Mouse (Mus musculus): ENCODE data around the gene Cask.
"Not testable (repeated sequence)": the region's sequence is repeated elsewhere in the genome, so short reads cannot be mapped to it uniquely, and the experiment has no call there.

Gene Cask

DNA sequence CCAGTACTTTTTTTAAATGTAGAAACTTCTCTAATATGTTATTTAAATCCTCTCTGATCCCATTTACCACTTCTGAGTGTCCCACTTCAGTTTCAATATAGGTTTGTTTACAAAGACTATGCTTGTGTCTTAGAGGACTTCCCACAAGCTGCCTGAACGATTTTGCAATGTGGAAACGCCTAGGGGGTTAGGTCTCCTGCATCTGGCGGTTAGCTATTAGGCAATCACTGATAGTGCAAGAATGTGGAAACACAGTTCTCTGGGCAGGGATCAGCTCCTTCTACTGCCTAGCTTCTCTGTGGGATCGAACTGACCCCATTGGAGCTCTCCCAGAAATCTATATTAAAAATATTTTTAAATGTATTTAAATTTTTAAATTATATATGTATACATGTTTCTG lies at the start of gene Cask:
Gene Cask (minus strand): TSS at position 83 of the 400 bp plus-strand sequence.
- no peak for DNase-seq

DNA sequence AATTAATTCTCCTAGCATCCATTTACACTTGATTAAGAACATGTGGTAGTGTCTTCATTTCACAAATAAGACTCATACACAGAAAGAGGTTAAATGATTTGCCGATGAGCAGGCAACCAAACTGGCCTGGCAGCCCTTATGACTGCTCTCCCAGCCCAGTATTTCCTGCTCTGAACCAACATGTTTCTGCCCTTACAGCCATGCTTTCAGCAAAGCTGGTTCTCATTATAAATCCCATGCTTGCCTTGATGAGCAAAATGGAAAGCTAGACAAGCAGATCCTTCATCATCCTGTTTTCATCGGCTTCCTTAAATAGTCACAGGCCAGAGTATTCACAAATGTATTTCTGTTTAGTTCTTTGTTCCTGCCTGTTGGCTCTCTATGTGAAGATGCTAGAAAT lies 38.8 kb upstream of the Cask start:
- no peak for DNase-seq

DNA sequence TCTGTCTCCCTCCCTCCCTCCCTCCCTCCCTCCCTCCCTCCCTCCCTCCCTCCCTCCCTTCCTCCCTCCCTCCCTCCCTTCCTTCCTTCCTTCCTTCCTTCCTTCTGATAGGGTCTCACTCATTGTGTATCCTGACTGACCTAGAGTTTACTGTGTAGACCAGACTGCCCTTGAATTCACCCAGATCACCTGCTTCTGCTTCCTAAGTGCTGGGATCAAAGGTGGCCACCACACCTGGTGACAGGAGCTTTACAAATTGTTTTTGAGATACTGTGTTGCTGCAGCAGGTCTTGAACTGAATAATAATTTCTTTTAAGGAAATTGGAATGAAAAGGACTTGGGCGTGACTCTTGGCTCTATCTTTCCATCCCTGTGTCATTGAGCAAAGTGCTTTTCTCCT lies 33.2 kb upstream of the Cask start:
- DNase-seq = no peak

GRCm38 (mm10) chrX:13881969-13882368 lies 30.8 kb upstream of the Cask start:
- DNase-seq = no peak

DNA sequence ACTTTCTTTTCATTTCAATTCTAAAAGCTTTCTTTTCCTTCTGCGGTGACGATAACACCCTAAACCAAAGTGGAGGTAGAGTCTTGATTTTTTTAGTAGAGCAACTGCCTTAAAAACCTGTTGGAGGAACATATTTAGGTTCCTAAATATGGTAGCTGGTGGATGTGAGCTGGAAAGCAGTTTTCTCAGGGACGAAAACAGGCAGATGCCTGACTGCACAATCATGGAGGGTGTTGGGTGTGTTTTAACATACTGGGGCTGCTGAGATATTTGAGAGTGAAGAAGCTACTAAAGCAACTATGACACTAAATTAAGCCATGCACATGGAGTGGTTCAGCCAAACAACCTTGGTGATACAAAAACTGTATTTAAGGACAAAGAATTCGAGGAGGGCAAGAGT lies 9.0 kb upstream of the Cask start:
- no peak for DNase-seq

- no peak for DNase-seq
Observed at GRCm38 (mm10) chrX:13859051-13859450, 7.9 kb upstream of the Cask start.

GRCm38 (mm10) chrX:13848473-13848872 lies 2.7 kb downstream of the Cask start:
- no peak for DNase-seq

DNA sequence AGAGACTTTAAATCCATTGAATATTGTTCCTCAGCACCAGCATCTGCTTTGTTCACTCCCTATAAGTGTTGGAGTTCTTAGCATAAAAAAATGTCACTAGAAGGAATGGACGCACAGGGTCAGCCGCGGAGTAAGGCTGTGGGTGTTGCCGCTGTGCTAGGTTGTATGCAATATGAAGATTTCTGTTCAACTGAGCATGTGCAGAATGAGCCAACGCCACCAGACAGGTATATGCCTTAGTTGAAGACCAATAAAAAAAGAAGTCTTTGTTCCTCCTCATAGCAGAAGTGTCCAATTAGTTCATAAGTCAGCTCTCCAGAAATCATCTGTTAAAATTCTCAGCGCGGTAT lies 3.7 kb downstream of the Cask start:
- DNase-seq = peak; percentile 12

- peak; percentile 85 for DNase-seq
Observed at GRCm38 (mm10) chrX:13846653-13847501, 4.3 kb downstream of the Cask start.

GRCm38 (mm10) chrX:13845858-13846652 lies 5.1 kb downstream of the Cask start:
- peak; percentile 28 for DNase-seq

GRCm38 (mm10) chrX:13845141-13845857 lies 5.9 kb downstream of the Cask start:
- DNase-seq = no peak

DNA sequence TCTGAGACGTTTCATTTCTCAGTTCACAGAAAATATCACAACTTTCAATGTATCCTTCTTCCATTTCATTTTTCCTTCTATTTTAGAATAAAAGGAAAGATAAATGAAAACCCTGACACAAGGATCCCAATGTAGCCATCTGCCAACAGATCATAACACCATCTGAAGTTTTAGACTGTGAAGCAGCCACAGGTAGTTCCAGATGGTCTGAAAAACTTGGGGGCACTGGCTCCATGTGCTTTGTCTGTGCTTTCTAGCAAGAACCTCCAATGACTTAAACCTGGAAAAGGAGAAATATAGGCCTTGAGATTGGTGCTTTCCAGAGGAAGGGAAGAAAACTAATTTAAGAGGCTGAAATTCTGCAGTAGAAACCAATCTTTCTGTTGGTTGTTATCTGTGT lies 28.4 kb downstream of the Cask start:
- no peak for DNase-seq

DNA sequence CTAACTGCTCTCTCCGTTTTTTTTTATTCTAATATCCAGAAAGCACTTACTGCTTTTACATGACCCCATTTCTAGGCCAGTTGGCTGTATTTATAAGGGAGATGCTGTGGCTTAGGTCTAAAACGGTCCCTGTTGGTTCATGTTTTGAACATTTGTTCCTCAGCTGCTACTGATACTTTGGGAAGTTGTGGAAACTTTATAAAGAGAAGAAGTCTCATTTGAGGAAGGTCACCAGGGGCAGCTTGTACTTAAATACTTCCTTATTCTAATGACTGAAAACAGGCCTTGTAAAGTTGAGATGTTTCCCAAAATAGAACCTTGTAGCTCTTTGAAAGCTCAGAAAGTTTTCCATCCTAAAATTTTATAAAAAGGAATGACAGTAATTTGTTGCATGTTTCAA lies 52.4 kb downstream of the Cask start:
- DNase-seq = no peak

DNA sequence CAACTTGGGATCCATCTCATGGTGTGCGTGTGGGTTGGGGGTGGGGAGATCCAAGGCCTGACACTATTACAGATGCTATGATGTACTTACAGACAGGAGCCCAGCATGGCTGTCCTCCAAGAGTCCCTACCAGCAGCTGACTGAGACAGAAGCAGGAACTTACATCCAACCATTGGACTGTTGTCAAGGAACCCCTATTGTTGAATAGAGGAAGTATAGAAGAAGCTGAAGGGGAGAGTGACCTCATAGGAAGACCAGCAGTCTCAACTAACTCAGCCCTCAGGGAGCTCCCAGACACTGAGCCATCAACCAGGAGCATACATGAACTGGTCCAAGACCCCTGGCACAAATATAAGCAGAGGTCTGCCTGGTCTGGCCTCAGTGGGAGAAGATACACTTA lies 85.5 kb downstream of the Cask start:
- no peak for DNase-seq

- no peak for DNase-seq
Observed at GRCm38 (mm10) chrX:13765024-13765423, 86.1 kb downstream of the Cask start.

GRCm38 (mm10) chrX:13757279-13758005 lies 93.7 kb downstream of the Cask start:
- DNase-seq = no peak

DNA sequence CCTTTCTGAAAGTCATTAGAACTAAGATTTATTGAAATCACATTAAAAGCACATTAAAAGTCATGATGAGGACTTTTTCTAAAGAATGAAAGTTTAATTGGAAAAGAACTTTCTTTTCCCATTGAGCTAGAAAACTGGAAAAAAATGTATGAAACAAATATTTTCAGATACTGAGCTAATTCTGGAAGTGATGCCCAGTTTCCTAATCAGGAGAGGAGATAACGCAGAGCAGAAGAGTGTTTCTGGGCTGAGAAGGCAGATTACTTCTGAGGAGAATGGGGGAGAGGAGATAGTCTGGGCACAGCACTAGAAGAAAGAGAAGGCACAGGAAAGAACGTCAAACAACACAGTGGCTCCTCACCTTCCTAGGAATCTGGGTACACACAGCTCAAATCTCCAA lies 110.1 kb downstream of the Cask start:
- DNase-seq = no peak

DNA sequence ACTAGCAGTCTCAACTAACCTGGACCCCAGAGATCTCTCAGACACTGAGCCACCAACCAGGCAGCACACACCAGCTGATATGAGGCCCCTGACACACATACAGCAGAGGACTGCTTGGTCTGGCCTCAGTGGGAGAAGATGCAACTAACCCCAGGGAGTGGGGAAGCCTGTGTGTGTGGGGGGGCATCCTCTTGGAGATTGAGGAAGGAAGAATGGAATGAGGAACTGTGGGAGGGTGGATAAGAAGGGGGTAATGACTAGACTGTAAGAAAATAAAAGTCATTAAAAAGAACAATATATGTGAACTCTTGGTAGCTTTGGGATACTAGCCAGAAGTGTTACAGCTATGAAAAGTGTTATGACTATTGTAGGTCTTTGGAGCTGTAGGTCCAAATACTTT lies 120.4 kb downstream of the Cask start:
- not testable (repeated sequence) for DNase-seq

GRCm38 (mm10) chrX:13729835-13730480 lies 121.2 kb downstream of the Cask start:
- no peak for DNase-seq

GRCm38 (mm10) chrX:13725573-13726403 lies 125.4 kb downstream of the Cask start:
- DNase-seq = no peak

- no peak for DNase-seq
Observed at GRCm38 (mm10) chrX:13720296-13720829, 130.8 kb downstream of the Cask start.

All from kidney, adult 11 months (tissue).